Mouse (Mus musculus) liver, adult 2 months (tissue): ENCODE measurements around the gene Spc24. TPM values are rescaled to one million over a fixed set of nuclear protein-coding genes. Genes with fewer than 3 reads are reported as not detected.

Experiments used
- DNase-seq: peaks from one replicate; pipeline ENCODE4 v3.0.0-alpha.2; 2011; ENCODE audit warnings: low read depth, low spot score; ENCODE audit errors: extremely low read depth
- H3K27ac ChIP-seq: fragments of 200-500 bp; replicated peaks from 2 replicates; pipeline ENCODE4 v1.5.1; 2012; ENCODE audit warnings: low read depth, mild to moderate bottlenecking, control low read depth, inconsistent platforms, low read length; ENCODE audit not compliant: insufficient read depth
- H3K27me3 ChIP-seq: fragments of 200-500 bp; 2 replicates; pipeline ENCODE4 v1.6.1; 2012; ENCODE audit warnings: mild to moderate bottlenecking, moderate library complexity, low read length, inconsistent platforms; ENCODE audit not compliant: control insufficient read depth, insufficient read depth
- H3K36me3 ChIP-seq: fragments of 200-500 bp; 2 replicates; pipeline ENCODE4 v1.6.1; 2012; ENCODE audit warnings: low read length, inconsistent platforms; ENCODE audit not compliant: control insufficient read depth, insufficient read depth
- H3K4me1 ChIP-seq: fragments of 200-500 bp; 2 replicates; pipeline ENCODE4 v1.6.1; 2011; ENCODE audit warnings: low read length; ENCODE audit not compliant: control insufficient read depth, insufficient read depth
- H3K4me3 ChIP-seq: fragments of 200-500 bp; 2 replicates; pipeline ENCODE4 v1.5.1; 2011; ENCODE audit warnings: low read depth, mild to moderate bottlenecking, control low read depth, low read length, moderate library complexity; ENCODE audit not compliant: insufficient read depth
- H3K79me2 ChIP-seq: fragments of 200-500 bp; 2 replicates; pipeline ENCODE4 v1.6.1; 2012; ENCODE audit warnings: inconsistent platforms, mild to moderate bottlenecking, low read length, moderate library complexity; ENCODE audit not compliant: control insufficient read depth, insufficient read depth
- H3K9ac ChIP-seq: fragments of 200-500 bp; 2 replicates; pipeline ENCODE4 v1.6.1; 2012; ENCODE audit warnings: low read depth, mild to moderate bottlenecking, control low read depth, inconsistent platforms, low read length
- CTCF ChIP-seq: fragments of 200-500 bp; IDR thresholded peaks from 2 replicates; pipeline ENCODE4 v1.5.1; 2011; ENCODE audit warnings: low read depth, low read length, control low read depth
- POLR2A ChIP-seq: fragments of 200-500 bp; IDR thresholded peaks from 2 replicates; pipeline ENCODE4 v1.6.1; 2011; ENCODE audit warnings: low read length, control low read depth; ENCODE audit not compliant: insufficient read depth; ENCODE audit errors: extremely low read depth
- WGBS: fragments of 180-500 bp; shearing (Covaris S2); methylation state at CpG from one replicate; pipeline ENCODE4 v1.1.7; 2018; 5-methylcytosine and 5-hydroxymethylcytosine counted together
- polyA plus RNA-seq: library from polyadenylated mRNA; depleted of rRNA; stranded (reverse); fragments of >200 nt; gene quantifications from 2 replicates; pipeline ENCODE4 v1.2.3, GENCODE M21; 2012
- total RNA-seq: library from RNA; depleted of rRNA; stranded (reverse); fragments of >200 nt; gene quantifications from 2 replicates; pipeline ENCODE4 v1.2.3, GENCODE M21; 2014

Gene Spc24
- total and polyA plus RNA-seq, 2 experiments, result 11.6 to 15.3 TPM

GRCm38 (mm10) chr9:21725224-21726121 is 34.6 kb downstream of the Spc24 start:
- TF ChIP-seq CTCF, result no peak
- TF ChIP-seq POLR2A, result no peak
- peaks cover 3% of the 10 kb centered on the region; the same call in 1 of the 2 replicates for H3K36me3 ChIP-seq
- no peak for DNase-seq
- peaks cover 37% of the 10 kb centered on the region for H3K79me2 ChIP-seq
- peak overlapping the region; percentile 93 for H3K9ac ChIP-seq
- peak overlapping the region; percentile 87 for H3K27ac ChIP-seq
- H3K4me3 ChIP-seq, result peak overlapping the region; percentile 82
- WGBS, result 19% methylated on average over 23 of the region's 23 CpGs
- H3K27me3 ChIP-seq, result no peaks in the 10 kb centered on the region
- peaks cover 34% of the 10 kb centered on the region for H3K4me1 ChIP-seq

GRCm38 (mm10) chr9:21724147-21724536 is 36.0 kb downstream of the Spc24 start:
- TF ChIP-seq POLR2A (peak; percentile 89), CTCF (no peak)
- 2% methylated on average over 18 of the region's 18 CpGs for WGBS
- no peaks in the 10 kb centered on the region for H3K36me3 ChIP-seq
- H3K9ac ChIP-seq, result peak overlapping the region; percentile 93
- no peaks in the 10 kb centered on the region for H3K27me3 ChIP-seq
- peak; percentile 85 for DNase-seq
- peak overlapping the region; percentile 96 for H3K27ac ChIP-seq
- H3K4me1 ChIP-seq, result peaks cover 27% of the 10 kb centered on the region
- H3K79me2 ChIP-seq, result peaks cover 30% of the 10 kb centered on the region
- peak overlapping the region; percentile 82 for H3K4me3 ChIP-seq

GRCm38 (mm10) chr9:21723377-21724146 is 36.5 kb downstream of the Spc24 start, which contains the start of gene Ldlr:
Ldlr (plus strand) TSS chr9:21723483.
- peaks cover 22% of the 10 kb centered on the region for H3K4me1 ChIP-seq
- under 1% methylated on average over 47 of the region's 47 CpGs for WGBS
- peak; percentile 90 for DNase-seq

GRCm38 (mm10) chr9:21721036-21721435 is 39.1 kb downstream of the Spc24 start:
- Histone ChIP-seq H3K27me3 (no peaks in the 10 kb centered on the region), H3K27ac (peak overlapping the region; percentile 83), H3K4me3 (no peak overlapping the region), H3K9ac (peak overlapping the region; percentile 64), H3K36me3 (no peaks in the 10 kb centered on the region), H3K4me1 (peaks cover 10% of the 10 kb centered on the region), H3K79me2 (peaks cover 15% of the 10 kb centered on the region)
- DNase-seq, result peak; percentile 95
- TF ChIP-seq CTCF, result 0 out of 2 replicates have a peak, but pooled peaks have one; percentile 3
- TF ChIP-seq POLR2A, result peak; percentile 66
- WGBS, result 24% methylated on average over 2 of the region's 2 CpGs

More at GRCm38 (mm10) chr9:21723377-21724146, 36.5 kb downstream of the Spc24 start, which contains the start of gene Ldlr:
- H3K4me3 ChIP-seq, result peak within 1 kb of the TSS; percentile 82
- H3K27ac ChIP-seq, result peak within 1 kb of the TSS; percentile 96
- no peaks in the 10 kb centered on the region for H3K27me3 ChIP-seq
- H3K36me3 ChIP-seq, result no peaks in the 10 kb centered on the region
- peak within 1 kb of the TSS; percentile 93 for H3K9ac ChIP-seq
- peak; percentile 98 for TF ChIP-seq POLR2A
- no peak for TF ChIP-seq CTCF
- H3K79me2 ChIP-seq, result peaks cover 24% of the 10 kb centered on the region

- H3K4me3 ChIP-seq, result no peak overlapping the region
- no peak overlapping the region for H3K9ac ChIP-seq
- peaks cover 8% of the 10 kb centered on the region for H3K4me1 ChIP-seq
- WGBS, result 96% methylated on average over 2 of the region's 2 CpGs
- DNase-seq, result no peak
- H3K79me2 ChIP-seq, result no peaks in the 10 kb centered on the region
- TF ChIP-seq POLR2A (no peak), CTCF (no peak)
- no peaks in the 10 kb centered on the region for H3K27me3 ChIP-seq
- H3K36me3 ChIP-seq, result no peaks in the 10 kb centered on the region
- no peak overlapping the region for H3K27ac ChIP-seq
Observed at GRCm38 (mm10) chr9:21717015-21717414, 43.1 kb downstream of the Spc24 start.
